Mouse (Mus musculus) thymus, adult 18-20 months (tissue): ENCODE measurements around the gene Ctnna3.

Source experiments
- DNase-seq, 2 experiments: peaks; one replicate each; pipeline ENCODE4 v3.0.0; 2022; ENCODE audit warnings: mixed read lengths in 2 of 2

Gene Ctnna3

GRCm38 (mm10) chr10:63954308-63954930 lies 524.5 kb downstream of the Ctnna3 start:
- DNase-seq = no peak

- no peak for DNase-seq
Measured at GRCm38 (mm10) chr10:63972300-63972699, 542.4 kb downstream of the Ctnna3 start.

- DNase-seq = no peak
Measured at GRCm38 (mm10) chr10:63978101-63978500, 548.2 kb downstream of the Ctnna3 start.

- no peak for DNase-seq
Measured at GRCm38 (mm10) chr10:63978535-63978934, 548.6 kb downstream of the Ctnna3 start.

- DNase-seq = no peak
Measured at GRCm38 (mm10) chr10:63978969-63979368, 549.1 kb downstream of the Ctnna3 start.

- no peak for DNase-seq
Measured at GRCm38 (mm10) chr10:63979410-63979809, 549.5 kb downstream of the Ctnna3 start.

GRCm38 (mm10) chr10:63985576-63985975 lies 555.7 kb downstream of the Ctnna3 start:
- no peak for DNase-seq

- DNase-seq = no peak
Measured at GRCm38 (mm10) chr10:63994251-63994650, 564.4 kb downstream of the Ctnna3 start.

- no peak for DNase-seq
Measured at GRCm38 (mm10) chr10:64001531-64001930, 571.6 kb downstream of the Ctnna3 start.

- no peak for DNase-seq
Measured at GRCm38 (mm10) chr10:64001996-64002395, 572.1 kb downstream of the Ctnna3 start.

GRCm38 (mm10) chr10:64020347-64020746 lies 590.4 kb downstream of the Ctnna3 start:
- DNase-seq = no peak

- no peak for DNase-seq
Measured at GRCm38 (mm10) chr10:64023340-64023739, 593.4 kb downstream of the Ctnna3 start.

GRCm38 (mm10) chr10:64030901-64031300 lies 601.0 kb downstream of the Ctnna3 start:
- DNase-seq = no peak

GRCm38 (mm10) chr10:64039760-64040535 lies 610.0 kb downstream of the Ctnna3 start:
- no peak for DNase-seq

GRCm38 (mm10) chr10:64041218-64041617 lies 611.3 kb downstream of the Ctnna3 start:
- DNase-seq = no peak

GRCm38 (mm10) chr10:64041892-64042291 lies 612.0 kb downstream of the Ctnna3 start:
- no peak for DNase-seq

GRCm38 (mm10) chr10:64049151-64049550 lies 619.3 kb downstream of the Ctnna3 start:
- DNase-seq = no peak

GRCm38 (mm10) chr10:64049946-64050345 lies 620.0 kb downstream of the Ctnna3 start:
- DNase-seq = no peak

GRCm38 (mm10) chr10:64063704-64064103 lies 633.8 kb downstream of the Ctnna3 start:
- DNase-seq = no peak

GRCm38 (mm10) chr10:64075944-64076343 lies 646.0 kb downstream of the Ctnna3 start:
- DNase-seq = no peak

- no peak for DNase-seq
Measured at GRCm38 (mm10) chr10:64076410-64077052, 646.6 kb downstream of the Ctnna3 start.

- no peak for DNase-seq
Measured at GRCm38 (mm10) chr10:64082345-64082744, 652.4 kb downstream of the Ctnna3 start.

- DNase-seq = no peak
Measured at GRCm38 (mm10) chr10:64083813-64084212, 653.9 kb downstream of the Ctnna3 start.

- no peak for DNase-seq
Measured at GRCm38 (mm10) chr10:64084465-64084864, 654.6 kb downstream of the Ctnna3 start.
